Mouse (Mus musculus): ENCODE results near the gene Pald1.

GRCm38 (mm10) chr10:61343950-61344349, 39.4 kb downstream of the Pald1 start:
- peak; percentile 75; the same call in 1 of the 2 replicates for TF ChIP-seq CTCF (IDR thresholded peaks at IDR 0.05; ENCODE audit: borderline replicate concordance, insufficient read depth, low read length)
- no peak for TF ChIP-seq POLR2A (IDR thresholded peaks at IDR 0.05; ENCODE audit: low read depth, low read length)
